Mouse (Mus musculus): ENCODE results near the gene Nkx2-5. TPM values are rescaled to one million over a fixed set of nuclear protein-coding genes. Genes with fewer than 3 reads are reported as not detected.

Nkx2-5 gene
- polyA plus RNA-seq, 1 experiment from 2014 or later, result not detected

GRCm38 (mm10) chr17:26882706-26883105 is 37.9 kb upstream of the Nkx2-5 start:
- H3K9ac ChIP-seq (ENCODE audit: low read length), result no peak overlapping the region
- no peak overlapping the region for H3K27ac ChIP-seq (replicated peaks; ENCODE audit: low read depth, low read length)
- DNase-seq (ENCODE audit: low spot score), result no peak
- no peak for ATAC-seq (ENCODE audit: insufficient number of reproducible peaks, low FRiP score, low TSS enrichment, low read depth)
- H3K27me3 ChIP-seq (ENCODE audit: control insufficient read depth, insufficient read depth, low read length), result 0 out of 2 replicates have a peak, but pooled peaks cover 2% of the 10 kb centered on the region
- no peak overlapping the region for H3K4me3 ChIP-seq (ENCODE audit: low read depth, low read length)
- 0 out of 2 replicates have a peak, but pooled peaks cover 2% of the 10 kb centered on the region for H3K4me1 ChIP-seq (ENCODE audit: control insufficient read depth, insufficient read depth, low read length)
- no peaks in the 10 kb centered on the region for H3K9me3 ChIP-seq (ENCODE audit: control insufficient read depth, low read length)
- 80% methylated on average over 1 of the region's 1 CpGs for WGBS
- H3K4me2 ChIP-seq (ENCODE audit: low read depth, severe bottlenecking), result no peak overlapping the region
- no peaks in the 10 kb centered on the region for H3K36me3 ChIP-seq (ENCODE audit: control insufficient read depth, insufficient read depth, low read length)

GRCm38 (mm10) chr17:26879235-26879634 is 34.4 kb upstream of the Nkx2-5 start:
- Histone ChIP-seq H3K4me3 (ENCODE audit: low read depth, low read length) (no peak overlapping the region), H3K4me2 (ENCODE audit: low read depth, severe bottlenecking) (no peak overlapping the region), H3K27me3 (ENCODE audit: control insufficient read depth, insufficient read depth, low read length) (no peaks in the 10 kb centered on the region), H3K27ac (replicated peaks; ENCODE audit: low read depth, low read length) (no peak overlapping the region), H3K9me3 (ENCODE audit: control insufficient read depth, low read length) (no peaks in the 10 kb centered on the region), H3K9ac (ENCODE audit: low read length) (no peak overlapping the region), H3K4me1 (ENCODE audit: control insufficient read depth, insufficient read depth, low read length) (no peaks in the 10 kb centered on the region), H3K36me3 (ENCODE audit: control insufficient read depth, insufficient read depth, low read length) (no peaks in the 10 kb centered on the region)
- no peak for ATAC-seq (ENCODE audit: insufficient number of reproducible peaks, low FRiP score, low TSS enrichment, low read depth)
- no peak for DNase-seq (ENCODE audit: low spot score)
- WGBS, result 88% methylated on average over 6 of the region's 6 CpGs

GRCm38 (mm10) chr17:26877927-26878326 is 33.1 kb upstream of the Nkx2-5 start:
- Histone ChIP-seq H3K4me2 (ENCODE audit: low read depth, severe bottlenecking) (no peak overlapping the region), H3K36me3 (ENCODE audit: control insufficient read depth, insufficient read depth, low read length) (no peaks in the 10 kb centered on the region), H3K9ac (ENCODE audit: low read length) (no peak overlapping the region), H3K4me3 (ENCODE audit: low read depth, low read length) (no peak overlapping the region), H3K27ac (replicated peaks; ENCODE audit: low read depth, low read length) (no peak overlapping the region), H3K9me3 (ENCODE audit: control insufficient read depth, low read length) (no peaks in the 10 kb centered on the region), H3K27me3 (ENCODE audit: control insufficient read depth, insufficient read depth, low read length) (no peaks in the 10 kb centered on the region), H3K4me1 (ENCODE audit: control insufficient read depth, insufficient read depth, low read length) (no peaks in the 10 kb centered on the region)
- WGBS, result 86% methylated on average over 7 of the region's 7 CpGs
- ATAC-seq (ENCODE audit: insufficient number of reproducible peaks, low FRiP score, low TSS enrichment, low read depth), result no peak
- DNase-seq (ENCODE audit: low spot score), result no peak

- DNase-seq (ENCODE audit: low spot score), result no peak
- Histone ChIP-seq H3K36me3 (ENCODE audit: control insufficient read depth, insufficient read depth, low read length) (no peaks in the 10 kb centered on the region), H3K27ac (replicated peaks; ENCODE audit: low read depth, low read length) (no peak overlapping the region), H3K4me2 (ENCODE audit: low read depth, severe bottlenecking) (no peak overlapping the region), H3K9me3 (ENCODE audit: control insufficient read depth, low read length) (no peaks in the 10 kb centered on the region), H3K4me3 (ENCODE audit: low read depth, low read length) (no peak overlapping the region), H3K27me3 (ENCODE audit: control insufficient read depth, insufficient read depth, low read length) (no peaks in the 10 kb centered on the region), H3K4me1 (ENCODE audit: control insufficient read depth, insufficient read depth, low read length) (no peaks in the 10 kb centered on the region), H3K9ac (ENCODE audit: low read length) (no peak overlapping the region)
- ATAC-seq (ENCODE audit: insufficient number of reproducible peaks, low FRiP score, low TSS enrichment, low read depth), result no peak
- 76% methylated on average over 11 of the region's 11 CpGs for WGBS
Measured at GRCm38 (mm10) chr17:26874542-26874941, 29.7 kb upstream of the Nkx2-5 start.

GRCm38 (mm10) chr17:26873502-26873901 is 28.7 kb upstream of the Nkx2-5 start:
- Histone ChIP-seq H3K4me3 (ENCODE audit: low read depth, low read length) (no peak overlapping the region), H3K4me1 (ENCODE audit: control insufficient read depth, insufficient read depth, low read length) (no peaks in the 10 kb centered on the region), H3K9ac (ENCODE audit: low read length) (no peak overlapping the region), H3K27ac (replicated peaks; ENCODE audit: low read depth, low read length) (no peak overlapping the region), H3K9me3 (ENCODE audit: control insufficient read depth, low read length) (no peaks in the 10 kb centered on the region), H3K4me2 (ENCODE audit: low read depth, severe bottlenecking) (no peak overlapping the region), H3K27me3 (ENCODE audit: control insufficient read depth, insufficient read depth, low read length) (no peaks in the 10 kb centered on the region), H3K36me3 (ENCODE audit: control insufficient read depth, insufficient read depth, low read length) (no peaks in the 10 kb centered on the region)
- DNase-seq (ENCODE audit: low spot score) (no peak), ATAC-seq (ENCODE audit: insufficient number of reproducible peaks, low FRiP score, low TSS enrichment, low read depth) (no peak)
- WGBS, result 79% methylated on average over 8 of the region's 8 CpGs

- no peak overlapping the region for H3K27ac ChIP-seq (replicated peaks; ENCODE audit: low read depth, low read length)
- WGBS, result 75% methylated on average over 3 of the region's 3 CpGs
- H3K4me2 ChIP-seq (ENCODE audit: low read depth, severe bottlenecking), result no peak overlapping the region
- no peaks in the 10 kb centered on the region for H3K36me3 ChIP-seq (ENCODE audit: control insufficient read depth, insufficient read depth, low read length)
- H3K9ac ChIP-seq (ENCODE audit: low read length), result no peak overlapping the region
- DNase-seq (ENCODE audit: low spot score) (no peak), ATAC-seq (ENCODE audit: insufficient number of reproducible peaks, low FRiP score, low TSS enrichment, low read depth) (no peak)
- no peak overlapping the region for H3K4me3 ChIP-seq (ENCODE audit: low read depth, low read length)
- H3K27me3 ChIP-seq (ENCODE audit: control insufficient read depth, insufficient read depth, low read length), result no peaks in the 10 kb centered on the region
- H3K4me1 ChIP-seq (ENCODE audit: control insufficient read depth, insufficient read depth, low read length), result no peaks in the 10 kb centered on the region
- H3K9me3 ChIP-seq (ENCODE audit: control insufficient read depth, low read length), result no peaks in the 10 kb centered on the region
Measured at GRCm38 (mm10) chr17:26872870-26873269, 28.1 kb upstream of the Nkx2-5 start.

GRCm38 (mm10) chr17:26868756-26869155 is 23.9 kb upstream of the Nkx2-5 start:
- Histone ChIP-seq H3K9ac (ENCODE audit: low read length) (no peak overlapping the region), H3K4me1 (ENCODE audit: control insufficient read depth, insufficient read depth, low read length) (no peaks in the 10 kb centered on the region), H3K27me3 (ENCODE audit: control insufficient read depth, insufficient read depth, low read length) (no peaks in the 10 kb centered on the region), H3K9me3 (ENCODE audit: control insufficient read depth, low read length) (no peaks in the 10 kb centered on the region), H3K27ac (replicated peaks; ENCODE audit: low read depth, low read length) (no peak overlapping the region), H3K4me3 (ENCODE audit: low read depth, low read length) (no peak overlapping the region), H3K4me2 (ENCODE audit: low read depth, severe bottlenecking) (no peak overlapping the region), H3K36me3 (ENCODE audit: control insufficient read depth, insufficient read depth, low read length) (no peaks in the 10 kb centered on the region)
- DNase-seq (ENCODE audit: low spot score), result no peak
- 26% methylated on average over 5 of the region's 5 CpGs for WGBS
- ATAC-seq (ENCODE audit: insufficient number of reproducible peaks, low FRiP score, low TSS enrichment, low read depth), result no peak

- Histone ChIP-seq H3K36me3 (ENCODE audit: control insufficient read depth, insufficient read depth, low read length) (no peaks in the 10 kb centered on the region), H3K9me3 (ENCODE audit: control insufficient read depth, low read length) (no peaks in the 10 kb centered on the region), H3K4me3 (ENCODE audit: low read depth, low read length) (no peak overlapping the region), H3K4me2 (ENCODE audit: low read depth, severe bottlenecking) (no peak overlapping the region), H3K27me3 (ENCODE audit: control insufficient read depth, insufficient read depth, low read length) (peaks cover 5% of the 10 kb centered on the region; the same call in 1 of the 2 replicates), H3K27ac (replicated peaks; ENCODE audit: low read depth, low read length) (no peak overlapping the region), H3K9ac (ENCODE audit: low read length) (no peak overlapping the region), H3K4me1 (ENCODE audit: control insufficient read depth, insufficient read depth, low read length) (no peaks in the 10 kb centered on the region)
- DNase-seq (ENCODE audit: low spot score) (no peak), ATAC-seq (ENCODE audit: insufficient number of reproducible peaks, low FRiP score, low TSS enrichment, low read depth) (no peak)
- WGBS, result 67% methylated on average over 6 of the region's 6 CpGs
Measured at GRCm38 (mm10) chr17:26865156-26865555, 20.3 kb upstream of the Nkx2-5 start.

- WGBS, result 44% methylated on average over 5 of the region's 5 CpGs
- H3K4me3 ChIP-seq (ENCODE audit: low read depth, low read length), result no peak overlapping the region
Measured at GRCm38 (mm10) chr17:26864343-26864742, 19.5 kb upstream of the Nkx2-5 start.

More at GRCm38 (mm10) chr17:26864343-26864742, 19.5 kb upstream of the Nkx2-5 start:
- H3K4me1 ChIP-seq (ENCODE audit: control insufficient read depth, insufficient read depth, low read length), result no peaks in the 10 kb centered on the region
- no peak overlapping the region for H3K9ac ChIP-seq (ENCODE audit: low read length)
- H3K27me3 ChIP-seq (ENCODE audit: control insufficient read depth, insufficient read depth, low read length), result peaks cover 7% of the 10 kb centered on the region
- no peak overlapping the region for H3K27ac ChIP-seq (replicated peaks; ENCODE audit: low read depth, low read length)
- no peaks in the 10 kb centered on the region for H3K9me3 ChIP-seq (ENCODE audit: control insufficient read depth, low read length)
- no peaks in the 10 kb centered on the region for H3K36me3 ChIP-seq (ENCODE audit: control insufficient read depth, insufficient read depth, low read length)
- ATAC-seq (ENCODE audit: insufficient number of reproducible peaks, low FRiP score, low TSS enrichment, low read depth) (no peak), DNase-seq (ENCODE audit: low spot score) (no peak)
- no peak overlapping the region for H3K4me2 ChIP-seq (ENCODE audit: low read depth, severe bottlenecking)
